Mouse (Mus musculus) limb, embryonic 11.5 days (tissue): ENCODE results near the gene Ndufa9. TPM values are rescaled to one million over a fixed set of nuclear protein-coding genes. Genes with fewer than 3 reads are reported as not detected.

Source experiments
- ATAC-seq: fragments of 200-750 bp; cut with Nextera tagmentation; 2 replicates; pipeline ENCODE4 v1.8.0; 2017; ENCODE audit warnings: low read depth; ENCODE audit not compliant: insufficient number of reproducible peaks, low FRiP score, low TSS enrichment
- DNase-seq: peaks from one replicate; pipeline ENCODE4 v3.0.0-alpha.2; 2015; ENCODE audit warnings: low spot score
- H3K27ac ChIP-seq: fragments of 300-500 bp; sonication (generic); replicated peaks from 2 replicates; pipeline ENCODE4 v1.5.1; 2014; ENCODE audit warnings: low read depth, mild to moderate bottlenecking, low read length
- H3K27me3 ChIP-seq: fragments of 300-500 bp; sonication (generic); 2 replicates; pipeline ENCODE4 v1.6.1; 2014; ENCODE audit warnings: mild to moderate bottlenecking, low read length, mixed read lengths; ENCODE audit not compliant: control insufficient read depth, insufficient read depth
- H3K36me3 ChIP-seq: fragments of 300-500 bp; sonication (generic); 2 replicates; pipeline ENCODE4 v1.6.1; 2014; ENCODE audit warnings: mild to moderate bottlenecking, low read length, moderate library complexity, mixed read lengths; ENCODE audit not compliant: control insufficient read depth, insufficient read depth
- H3K4me1 ChIP-seq: fragments of 300-500 bp; sonication (generic); 2 replicates; pipeline ENCODE4 v1.6.1; 2014; ENCODE audit warnings: low read length, mixed read lengths; ENCODE audit not compliant: control insufficient read depth, insufficient read depth
- H3K4me2 ChIP-seq: fragments of 300-500 bp; sonication (generic); 2 replicates; pipeline ENCODE4 v1.6.1; 2014; ENCODE audit warnings: low read depth, mild to moderate bottlenecking, moderate library complexity; ENCODE audit not compliant: severe bottlenecking
- H3K4me3 ChIP-seq: fragments of 300-500 bp; sonication (generic); 2 replicates; pipeline ENCODE4 v1.5.1; 2014; ENCODE audit warnings: low read depth, low read length
- H3K9ac ChIP-seq: fragments of 300-500 bp; sonication (generic); 2 replicates; pipeline ENCODE4 v1.6.1; 2014; ENCODE audit warnings: mild to moderate bottlenecking, low read length
- H3K9me3 ChIP-seq: fragments of 300-500 bp; sonication (generic); 2 replicates; pipeline ENCODE4 v1.6.1; 2016; ENCODE audit warnings: low read length; ENCODE audit not compliant: control insufficient read depth
- WGBS: fragments of 180-500 bp; shearing (Covaris S2); extraction: QIAGEN DNeasy Blood & Tissue Kit; methylation state at CpG from one replicate; pipeline ENCODE4 v1.1.7; 2014; 5-methylcytosine and 5-hydroxymethylcytosine counted together
- polyA plus RNA-seq: library from polyadenylated mRNA; unstranded; fragments of >200 nt; fragmentation: Nextera tagmentation; extraction: Ambion mirVana; gene quantifications from 2 replicates; pipeline ENCODE4 v1.2.1, GENCODE M21; 2014

Gene Ndufa9
- polyA plus RNA-seq, 1 experiment from 2014 or later: 192 TPM

DNA sequence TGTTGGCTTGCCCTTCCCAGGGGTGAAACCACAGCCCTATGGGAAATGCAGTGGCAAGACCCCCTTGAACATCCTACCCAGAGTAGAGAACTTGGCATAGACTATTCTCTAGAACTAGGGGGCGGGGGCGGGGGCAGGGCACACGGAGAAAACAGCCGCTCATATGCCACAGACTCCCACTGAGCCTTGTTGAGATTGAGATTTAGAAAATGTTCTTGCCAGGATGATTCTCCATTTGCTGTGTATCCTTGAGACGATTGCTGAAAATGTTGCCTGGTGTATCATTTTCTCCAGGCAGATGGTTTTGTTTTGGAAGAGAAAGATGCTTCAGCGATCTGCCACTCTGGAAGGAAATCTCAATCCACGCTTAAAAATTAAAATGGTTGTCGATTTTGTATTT lies 40.4 kb downstream of the Ndufa9 start:
- Histone ChIP-seq H3K4me2 (no peak overlapping the region), H3K4me1 (no peaks in the 10 kb centered on the region), H3K9ac (no peak overlapping the region), H3K27me3 (no peaks in the 10 kb centered on the region), H3K4me3 (no peak overlapping the region), H3K27ac (no peak overlapping the region), H3K36me3 (no peaks in the 10 kb centered on the region), H3K9me3 (no peaks in the 10 kb centered on the region)
- WGBS: 89% methylated on average over 8 of the region's 8 CpGs
- DNase-seq (no peak), ATAC-seq (no peak)

GRCm38 (mm10) chr6:126808134-126808533 lies 40.8 kb downstream of the Ndufa9 start:
- no peak overlapping the region for H3K27ac ChIP-seq
- no peaks in the 10 kb centered on the region for H3K4me1 ChIP-seq
- H3K4me3 ChIP-seq: no peak overlapping the region
- WGBS: 73% methylated on average over 4 of the region's 4 CpGs
- H3K27me3 ChIP-seq: no peaks in the 10 kb centered on the region
- H3K9ac ChIP-seq: no peak overlapping the region
- no peaks in the 10 kb centered on the region for H3K36me3 ChIP-seq
- no peak overlapping the region for H3K4me2 ChIP-seq
- ATAC-seq (no peak), DNase-seq (no peak)
- no peaks in the 10 kb centered on the region for H3K9me3 ChIP-seq

GRCm38 (mm10) chr6:126806783-126807182 lies 42.2 kb downstream of the Ndufa9 start:
- WGBS: 86% methylated on average over 3 of the region's 3 CpGs
- no peak overlapping the region for H3K27ac ChIP-seq
- H3K9me3 ChIP-seq: no peaks in the 10 kb centered on the region
- H3K4me2 ChIP-seq: no peak overlapping the region
- DNase-seq (no peak), ATAC-seq (no peak)
- no peaks in the 10 kb centered on the region for H3K36me3 ChIP-seq
- H3K4me3 ChIP-seq: no peak overlapping the region
- no peaks in the 10 kb centered on the region for H3K4me1 ChIP-seq
- H3K27me3 ChIP-seq: no peaks in the 10 kb centered on the region
- H3K9ac ChIP-seq: no peak overlapping the region

DNA sequence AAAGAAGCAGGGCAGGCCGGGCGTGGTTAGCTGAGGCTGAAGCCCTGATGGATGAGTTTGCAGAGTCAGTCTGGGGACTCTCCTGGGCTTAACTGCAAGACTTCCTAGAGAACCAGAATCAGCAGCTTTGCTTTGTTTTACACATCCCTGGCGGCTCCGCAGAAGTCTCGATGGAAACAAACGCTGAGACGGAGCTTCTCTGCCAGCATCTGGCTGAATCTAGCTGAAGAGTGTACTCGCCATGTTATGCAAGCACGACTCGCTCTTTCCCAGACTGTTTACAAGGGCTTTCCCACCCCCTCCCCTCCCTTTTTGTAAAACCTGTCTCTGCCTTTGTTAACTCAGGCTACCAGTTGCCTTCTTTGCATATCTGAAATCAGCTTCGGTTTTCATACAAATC lies 46.0 kb downstream of the Ndufa9 start:
- WGBS: 33% methylated on average over 11 of the region's 11 CpGs
- no peaks in the 10 kb centered on the region for H3K4me1 ChIP-seq
- no peak overlapping the region for H3K27ac ChIP-seq
- H3K9me3 ChIP-seq: no peaks in the 10 kb centered on the region
- H3K9ac ChIP-seq: no peak overlapping the region
- no peak overlapping the region for H3K4me2 ChIP-seq
- no peak overlapping the region for H3K4me3 ChIP-seq
- ATAC-seq (no peak), DNase-seq (no peak)
- H3K36me3 ChIP-seq: no peaks in the 10 kb centered on the region
- no peaks in the 10 kb centered on the region for H3K27me3 ChIP-seq

- no peaks in the 10 kb centered on the region for H3K9me3 ChIP-seq
- no peak overlapping the region for H3K4me3 ChIP-seq
- DNase-seq: no peak
- 82% methylated on average over 6 of the region's 6 CpGs for WGBS
- no peak overlapping the region for H3K9ac ChIP-seq
- H3K36me3 ChIP-seq: no peaks in the 10 kb centered on the region
- no peaks in the 10 kb centered on the region for H3K27me3 ChIP-seq
- no peak overlapping the region for H3K4me2 ChIP-seq
- ATAC-seq: no peak
- no peak overlapping the region for H3K27ac ChIP-seq
- 0 out of 2 replicates have a peak, but pooled peaks cover 3% of the 10 kb centered on the region for H3K4me1 ChIP-seq
These were observed 54.2 kb downstream of the Ndufa9 start for GRCm38 (mm10) chr6:126794751-126795150.

GRCm38 (mm10) chr6:126793689-126794088 lies 55.2 kb downstream of the Ndufa9 start:
- H3K36me3 ChIP-seq: no peaks in the 10 kb centered on the region
- H3K9me3 ChIP-seq: no peaks in the 10 kb centered on the region
- 93% methylated on average over 6 of the region's 6 CpGs for WGBS
- DNase-seq: no peak
- no peak overlapping the region for H3K4me2 ChIP-seq
- no peak overlapping the region for H3K9ac ChIP-seq
- no peak overlapping the region for H3K27ac ChIP-seq
- H3K4me3 ChIP-seq: no peak overlapping the region
- ATAC-seq: no peak
- H3K4me1 ChIP-seq: 0 out of 2 replicates have a peak, but pooled peaks cover 3% of the 10 kb centered on the region
- H3K27me3 ChIP-seq: no peaks in the 10 kb centered on the region

DNA sequence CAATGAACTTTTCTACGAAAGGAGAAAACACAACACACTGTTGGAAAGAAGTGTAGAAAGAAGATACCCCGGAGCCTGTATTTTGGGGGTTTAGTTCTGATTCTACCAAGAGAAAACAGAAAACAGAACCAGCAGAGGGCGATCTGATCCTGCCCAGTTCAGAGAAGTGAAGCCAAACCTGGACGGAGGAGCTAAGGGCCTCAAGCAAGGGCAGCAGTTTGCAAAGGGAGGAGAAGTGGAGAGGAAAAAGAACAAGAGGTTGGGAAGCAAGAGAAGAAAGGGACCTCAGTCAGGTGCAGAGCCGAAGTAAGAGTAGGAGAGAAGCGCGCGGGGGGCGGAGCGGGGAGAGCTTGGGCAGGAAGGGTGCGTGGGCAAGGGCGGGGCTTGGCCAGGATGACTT lies 57.0 kb downstream of the Ndufa9 start:
- H3K4me2 ChIP-seq: peak overlapping the region; percentile 35; the same call in 1 of the 2 replicates
- DNase-seq: peak; percentile 54

GRCm38 (mm10) chr6:126791488-126791887 lies 57.4 kb downstream of the Ndufa9 start:
- H3K9me3 ChIP-seq: no peaks in the 10 kb centered on the region

More for the DNA sequence above, 57.0 kb downstream of the Ndufa9 start:
- Histone ChIP-seq H3K27me3 (no peaks in the 10 kb centered on the region), H3K9ac (no peak overlapping the region), H3K4me3 (no peak overlapping the region), H3K9me3 (no peaks in the 10 kb centered on the region), H3K4me1 (0 out of 2 replicates have a peak, but pooled peaks cover 3% of the 10 kb centered on the region), H3K27ac (no peak overlapping the region), H3K36me3 (no peaks in the 10 kb centered on the region)
- WGBS: 33% methylated on average over 12 of the region's 12 CpGs
- ATAC-seq: no peak

GRCm38 (mm10) chr6:126788863-126789262 lies 60.1 kb downstream of the Ndufa9 start:
- ATAC-seq (no peak), DNase-seq (no peak)
- H3K9ac ChIP-seq: no peak overlapping the region
- 77% methylated on average over 8 of the region's 8 CpGs for WGBS
- no peaks in the 10 kb centered on the region for H3K9me3 ChIP-seq
- no peak overlapping the region for H3K4me3 ChIP-seq
- H3K4me2 ChIP-seq: no peak overlapping the region
- no peak overlapping the region for H3K27ac ChIP-seq
- no peaks in the 10 kb centered on the region for H3K27me3 ChIP-seq
- H3K4me1 ChIP-seq: 0 out of 2 replicates have a peak, but pooled peaks cover 3% of the 10 kb centered on the region
- no peaks in the 10 kb centered on the region for H3K36me3 ChIP-seq

More at GRCm38 (mm10) chr6:126791488-126791887, 57.4 kb downstream of the Ndufa9 start:
- WGBS: 24% methylated on average over 4 of the region's 4 CpGs
- Histone ChIP-seq H3K4me2 (no peak overlapping the region), H3K27me3 (no peaks in the 10 kb centered on the region), H3K4me3 (no peak overlapping the region), H3K27ac (no peak overlapping the region), H3K36me3 (no peaks in the 10 kb centered on the region), H3K9ac (no peak overlapping the region), H3K4me1 (0 out of 2 replicates have a peak, but pooled peaks cover 3% of the 10 kb centered on the region)
- no peak for ATAC-seq
- DNase-seq: no peak
